Mouse (Mus musculus): ENCODE results near the gene Mrpl12.
A peak's percentile ranks its signal among the peaks of the same experiment; 100 is the strongest.

Gene Mrpl12

GRCm38 (mm10) chr11:120472052-120472451 is 12.4 kb upstream of the Mrpl12 start:
- no peak for DNase-seq (ENCODE audit: low read depth)

- no peak for DNase-seq (ENCODE audit: low read depth)
These were observed 922 bp upstream of the Mrpl12 start for GRCm38 (mm10) chr11:120483448-120483934.

DNA sequence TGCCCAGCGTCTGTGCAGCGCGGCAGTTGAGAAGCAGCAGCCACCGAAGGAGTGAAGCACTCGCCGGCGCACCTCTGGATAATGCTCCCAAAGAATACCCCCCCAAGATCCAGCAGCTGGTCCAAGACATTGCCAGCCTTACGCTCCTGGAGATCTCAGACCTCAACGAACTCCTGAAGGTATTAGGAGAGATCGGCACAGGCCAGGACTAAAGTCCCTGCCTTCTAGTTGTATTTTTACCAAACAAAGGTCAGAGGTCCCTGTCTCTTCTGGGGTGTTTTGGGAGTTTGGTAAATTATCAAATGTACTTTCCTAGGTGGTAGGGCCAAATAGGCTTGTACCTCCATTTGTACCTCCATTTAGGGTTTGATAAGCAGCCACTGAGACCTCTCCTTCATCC is 838 bp downstream of the Mrpl12 start:
- no peak for DNase-seq (ENCODE audit: low read depth)

- no peak for DNase-seq (ENCODE audit: low read depth)
These were observed 4.1 kb downstream of the Mrpl12 start for GRCm38 (mm10) chr11:120488516-120488915.

- DNase-seq (ENCODE audit: low read depth): peak; percentile 81
These were observed 4.8 kb downstream of the Mrpl12 start for GRCm38 (mm10) chr11:120489054-120489761.

GRCm38 (mm10) chr11:120490291-120491046 is 6.1 kb downstream of the Mrpl12 start:
- no peak for DNase-seq (ENCODE audit: low read depth)

- peak; percentile 78 for DNase-seq (ENCODE audit: low read depth)
These were observed 7.1 kb downstream of the Mrpl12 start, which contains the start of gene Slc25a10 for GRCm38 (mm10) chr11:120491317-120492023. Gene Slc25a10, plus strand, starts transcription at chr11:120491840.

GRCm38 (mm10) chr11:120492024-120492877 is 7.8 kb downstream of the Mrpl12 start:
- DNase-seq (ENCODE audit: low read depth): peak; percentile 54

DNA sequence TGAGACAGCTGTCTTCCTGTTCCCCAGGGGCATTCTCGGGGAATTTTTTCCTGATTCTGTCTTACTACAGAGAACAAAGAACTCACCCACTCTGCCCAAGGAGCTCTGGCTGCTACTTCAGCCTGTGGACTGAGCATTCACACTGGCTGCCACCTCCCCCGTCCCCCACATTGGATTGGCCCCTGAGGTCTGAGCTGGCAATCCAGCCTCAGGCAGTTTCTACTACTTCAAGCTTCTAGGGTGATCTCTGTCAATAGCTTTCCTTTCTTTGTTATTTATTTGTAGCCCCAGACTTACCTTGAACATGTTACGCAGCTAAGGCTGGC is 8.4 kb downstream of the Mrpl12 start:
- no peak for DNase-seq (ENCODE audit: low read depth)

DNA sequence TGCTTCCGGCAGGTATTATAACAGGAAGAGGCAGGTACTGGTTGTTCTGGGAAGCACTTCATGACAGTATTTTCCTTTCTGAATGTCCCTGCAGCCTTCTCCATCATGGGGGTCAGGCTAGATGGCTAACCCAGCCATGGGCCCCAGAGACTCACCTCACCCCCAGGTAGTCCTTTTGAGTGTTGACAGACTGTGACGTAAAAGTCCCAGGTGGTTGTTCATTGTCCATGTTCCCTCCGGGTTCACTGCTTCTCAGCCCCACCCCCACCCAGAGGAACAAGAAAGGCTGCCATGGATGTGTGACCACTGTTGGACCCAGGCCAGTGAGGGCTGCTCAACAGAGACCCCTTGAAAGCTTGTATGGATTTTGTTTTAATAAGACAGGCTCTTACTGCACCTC is 8.9 kb downstream of the Mrpl12 start:
- DNase-seq (ENCODE audit: low read depth): no peak

GRCm38 (mm10) chr11:120493911-120494310 is 9.5 kb downstream of the Mrpl12 start:
- DNase-seq (ENCODE audit: low read depth): no peak

DNA sequence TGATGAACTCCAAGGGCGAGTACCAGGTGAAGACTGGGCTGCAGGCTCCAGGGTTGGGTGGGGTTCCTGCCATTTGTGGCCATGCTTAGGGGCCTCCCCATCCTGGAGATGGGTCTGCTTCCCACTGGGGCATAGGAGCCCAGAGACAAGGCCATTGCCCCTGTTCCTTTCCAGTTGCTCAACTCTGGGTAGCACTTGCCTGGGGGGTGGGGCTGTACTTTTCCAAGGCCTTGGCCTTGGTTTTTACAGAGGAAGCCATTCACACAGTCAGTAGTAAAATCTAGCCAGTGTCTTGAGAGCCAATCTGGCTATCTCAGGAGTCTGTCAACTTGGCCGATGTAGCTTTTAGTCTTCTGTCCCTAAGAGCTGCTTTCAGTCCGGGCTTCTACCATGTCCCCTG is 13.0 kb downstream of the Mrpl12 start:
- no peak for DNase-seq (ENCODE audit: low read depth)

GRCm38 (mm10) chr11:120498226-120498625 is 13.8 kb downstream of the Mrpl12 start:
- DNase-seq (ENCODE audit: low read depth): no peak

- DNase-seq (ENCODE audit: low read depth): no peak
These were observed 14.5 kb downstream of the Mrpl12 start for GRCm38 (mm10) chr11:120498891-120499290.

GRCm38 (mm10) chr11:120499894-120500293 is 15.5 kb downstream of the Mrpl12 start:
- DNase-seq (ENCODE audit: low read depth): no peak

DNA sequence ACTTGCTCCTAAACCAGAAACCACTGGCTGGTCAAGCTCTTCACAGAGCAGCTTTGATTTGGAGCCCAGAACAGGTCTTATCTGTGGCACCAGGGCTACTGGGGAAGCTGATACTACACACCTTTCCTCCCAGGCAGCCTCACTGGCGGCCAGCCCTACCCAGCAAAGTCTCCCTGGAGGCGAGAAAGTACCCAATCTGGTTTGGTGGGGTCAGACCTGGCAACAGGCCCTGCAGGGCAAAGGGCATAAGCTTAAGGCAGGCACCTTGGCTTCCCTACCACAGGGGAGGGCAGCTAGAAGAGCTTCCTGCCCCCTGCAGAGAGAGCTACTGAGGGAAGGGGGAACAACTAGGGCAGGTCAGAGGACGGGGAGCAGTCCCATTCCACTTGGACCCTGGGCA is 15.9 kb downstream of the Mrpl12 start:
- DNase-seq (ENCODE audit: low read depth): no peak

- no peak for DNase-seq (ENCODE audit: low read depth)
These were observed 16.6 kb downstream of the Mrpl12 start for GRCm38 (mm10) chr11:120501018-120501417.

DNA sequence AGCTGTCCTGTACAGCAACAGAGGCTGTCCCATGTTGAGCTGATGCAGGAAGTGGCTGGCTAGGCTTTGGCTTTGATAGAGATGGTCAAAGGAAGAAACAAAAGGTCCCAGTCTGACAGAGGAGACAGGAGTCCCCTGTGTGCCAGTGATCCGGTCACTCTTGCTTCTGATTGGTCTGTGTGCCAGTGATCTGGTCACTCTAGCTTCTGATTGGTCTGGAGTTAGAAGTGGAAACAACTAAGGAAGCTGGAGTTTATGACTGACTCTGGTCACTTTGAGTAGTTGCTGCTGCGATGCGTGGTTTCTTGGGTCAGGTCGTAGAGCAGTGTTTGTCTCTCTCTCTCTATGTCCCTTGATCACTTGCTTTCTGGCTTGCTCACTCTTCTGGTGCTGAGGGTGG is 17.3 kb downstream of the Mrpl12 start:
- DNase-seq (ENCODE audit: low read depth): no peak

GRCm38 (mm10) chr11:120505661-120506060 is 21.2 kb downstream of the Mrpl12 start:
- DNase-seq (ENCODE audit: low read depth): no peak

DNA sequence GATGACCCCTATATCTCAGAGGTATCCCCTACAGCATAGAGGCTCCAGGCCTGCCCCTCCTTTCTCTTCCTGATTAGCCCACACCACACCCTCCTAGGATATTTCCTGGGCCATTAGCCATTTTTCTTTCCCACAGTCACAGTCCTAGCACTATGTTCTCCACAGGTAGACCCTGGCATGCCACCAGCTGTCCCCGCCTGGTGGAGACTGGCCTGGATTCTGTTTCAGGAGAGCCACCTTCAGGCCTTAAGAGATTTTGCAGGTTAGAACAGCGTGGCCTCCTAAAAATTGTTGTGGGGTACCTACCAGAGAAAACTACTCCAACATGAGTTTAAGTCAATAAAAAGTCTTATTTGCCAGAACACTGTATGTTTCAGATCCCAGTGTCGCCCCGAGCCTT is 22.5 kb downstream of the Mrpl12 start:
- no peak for DNase-seq (ENCODE audit: low read depth)

- DNase-seq (ENCODE audit: low read depth): no peak
These were observed 23.3 kb downstream of the Mrpl12 start for GRCm38 (mm10) chr11:120507611-120508289.
